Mouse (Mus musculus) limb, embryonic 13.5 days (tissue): ENCODE measurements at regions not wholly inside any gene's neighbourhood (a gene's known extent, or its start where the extent isn't known, plus 50 kb on each side); places are given as distances from the start of the nearest gene placed in this dataset.

ENCODE experiments used
- ATAC-seq: fragments of 200-750 bp; cut with Nextera tagmentation; 2 replicates; pipeline ENCODE4 v1.8.0; 2017; ENCODE audit warnings: low read depth, moderate number of reproducible peaks, moderate TSS enrichment; ENCODE audit not compliant: low FRiP score
- H3K27ac ChIP-seq: fragments of 300-500 bp; sonication (generic); 2 replicates; pipeline ENCODE4 v1.5.1; 2015; ENCODE audit warnings: inconsistent platforms, mild to moderate bottlenecking, moderate library complexity
- H3K27me3 ChIP-seq: fragments of 300-500 bp; sonication (generic); 2 replicates; pipeline ENCODE4 v1.6.1; 2015; ENCODE audit warnings: mild to moderate bottlenecking, inconsistent platforms
- H3K36me3 ChIP-seq: fragments of 300-500 bp; sonication (generic); 2 replicates; pipeline ENCODE4 v1.6.1; 2015; ENCODE audit warnings: inconsistent platforms, mild to moderate bottlenecking, moderate library complexity
- H3K4me1 ChIP-seq: fragments of 300-500 bp; sonication (generic); 2 replicates; pipeline ENCODE4 v1.6.1; 2015; ENCODE audit warnings: inconsistent platforms
- H3K4me2 ChIP-seq: fragments of 300-500 bp; sonication (generic); replicated peaks from 2 replicates; pipeline ENCODE4 v1.6.1; 2015; ENCODE audit warnings: inconsistent platforms, mild to moderate bottlenecking, moderate library complexity
- H3K4me3 ChIP-seq: fragments of 300-500 bp; sonication (generic); 2 replicates; pipeline ENCODE4 v1.5.1; 2015; ENCODE audit warnings: moderate library complexity, mild to moderate bottlenecking, inconsistent platforms
- H3K9ac ChIP-seq: fragments of 300-500 bp; sonication (generic); 2 replicates; pipeline ENCODE4 v1.6.1; 2015; ENCODE audit warnings: mild to moderate bottlenecking, inconsistent platforms
- H3K9me3 ChIP-seq: fragments of 300-500 bp; sonication (generic); 2 replicates; pipeline ENCODE4 v1.6.1; 2016; ENCODE audit warnings: inconsistent platforms
- WGBS: fragments of 180-500 bp; shearing (Covaris S2); methylation state at CpG from one replicate; pipeline ENCODE4 v1.1.7; 2015; 5-methylcytosine and 5-hydroxymethylcytosine counted together

- Histone ChIP-seq H3K4me3 (no peak overlapping the region), H3K9me3 (no peaks in the 10 kb centered on the region), H3K4me2 (no peak overlapping the region), H3K27ac (no peak overlapping the region), H3K9ac (no peak overlapping the region), H3K4me1 (no peaks in the 10 kb centered on the region), H3K27me3 (no peaks in the 10 kb centered on the region), H3K36me3 (no peaks in the 10 kb centered on the region)
- 80% methylated on average over 1 of the region's 1 CpGs for WGBS
- ATAC-seq: no peak
Observed at GRCm38 (mm10) chr11:43952151-43952550, 51.1 kb upstream of the Adra1b start.

GRCm38 (mm10) chr11:43958241-43958975 lies 57.4 kb upstream of the Adra1b start:
- H3K27ac ChIP-seq: no peak overlapping the region
- H3K27me3 ChIP-seq: no peaks in the 10 kb centered on the region
- H3K4me1 ChIP-seq: peaks cover 5% of the 10 kb centered on the region; the same call in 1 of the 2 replicates
- H3K36me3 ChIP-seq: no peaks in the 10 kb centered on the region
- no peak overlapping the region for H3K4me2 ChIP-seq
- no peak overlapping the region for H3K4me3 ChIP-seq
- no peaks in the 10 kb centered on the region for H3K9me3 ChIP-seq
- H3K9ac ChIP-seq: no peak overlapping the region
- ATAC-seq: no peak
- WGBS: 25% methylated on average over 3 of the region's 3 CpGs

- H3K9me3 ChIP-seq: no peaks in the 10 kb centered on the region
- no peak overlapping the region for H3K4me2 ChIP-seq
- no peaks in the 10 kb centered on the region for H3K36me3 ChIP-seq
- no peaks in the 10 kb centered on the region for H3K27me3 ChIP-seq
- peaks cover 5% of the 10 kb centered on the region; the same call in 1 of the 2 replicates for H3K4me1 ChIP-seq
- no peak overlapping the region for H3K27ac ChIP-seq
- no peak overlapping the region for H3K9ac ChIP-seq
- ATAC-seq: no peak
- WGBS: 37% methylated on average over 2 of the region's 2 CpGs
- no peak overlapping the region for H3K4me3 ChIP-seq
Observed at GRCm38 (mm10) chr11:43958976-43959315, 57.9 kb upstream of the Adra1b start.

GRCm38 (mm10) chr11:43960348-43961105 lies 59.5 kb upstream of the Adra1b start:
- Histone ChIP-seq H3K4me3 (no peak overlapping the region), H3K36me3 (no peaks in the 10 kb centered on the region), H3K27ac (no peak overlapping the region), H3K4me1 (peaks cover 5% of the 10 kb centered on the region; the same call in 1 of the 2 replicates), H3K4me2 (no peak overlapping the region), H3K27me3 (no peaks in the 10 kb centered on the region), H3K9me3 (no peaks in the 10 kb centered on the region), H3K9ac (no peak overlapping the region)
- ATAC-seq: no peak
- 75% methylated on average over 5 of the region's 5 CpGs for WGBS

- ATAC-seq: no peak
- WGBS: 78% methylated on average over 6 of the region's 6 CpGs
- Histone ChIP-seq H3K9ac (no peak overlapping the region), H3K36me3 (no peaks in the 10 kb centered on the region), H3K27ac (no peak overlapping the region), H3K27me3 (no peaks in the 10 kb centered on the region), H3K4me2 (no peak overlapping the region), H3K4me1 (peaks cover 5% of the 10 kb centered on the region; the same call in 1 of the 2 replicates), H3K9me3 (no peaks in the 10 kb centered on the region), H3K4me3 (no peak overlapping the region)
Observed at GRCm38 (mm10) chr11:43961398-43962070, 60.5 kb upstream of the Adra1b start.

GRCm38 (mm10) chr11:43967764-43968163 lies 66.8 kb upstream of the Adra1b start:
- no peaks in the 10 kb centered on the region for H3K4me1 ChIP-seq
- no peak overlapping the region for H3K27ac ChIP-seq
- WGBS: 82% methylated on average over 1 of the region's 1 CpGs
- H3K36me3 ChIP-seq: no peaks in the 10 kb centered on the region
- ATAC-seq: no peak
- no peaks in the 10 kb centered on the region for H3K27me3 ChIP-seq
- H3K4me2 ChIP-seq: no peak overlapping the region
- H3K4me3 ChIP-seq: no peak overlapping the region
- no peaks in the 10 kb centered on the region for H3K9me3 ChIP-seq
- no peak overlapping the region for H3K9ac ChIP-seq

- no peaks in the 10 kb centered on the region for H3K27me3 ChIP-seq
- no peaks in the 10 kb centered on the region for H3K4me1 ChIP-seq
- no peak overlapping the region for H3K4me3 ChIP-seq
- ATAC-seq: no peak
- whole genome bisulfite sequencing: 78% methylated on average over 3 of the region's 3 CpGs
- no peak overlapping the region for H3K27ac ChIP-seq
- no peaks in the 10 kb centered on the region for H3K9me3 ChIP-seq
- H3K9ac ChIP-seq: no peak overlapping the region
- no peaks in the 10 kb centered on the region for H3K36me3 ChIP-seq
- H3K4me2 ChIP-seq: no peak overlapping the region
Observed at GRCm38 (mm10) chr11:43971886-43972285, 70.9 kb upstream of the Adra1b start.

GRCm38 (mm10) chr11:43976024-43976423 lies 75.0 kb upstream of the Adra1b start:
- H3K9ac ChIP-seq: no peak overlapping the region

GRCm38 (mm10) chr11:43979406-43979805 lies 78.4 kb upstream of the Adra1b start:
- no peak for ATAC-seq
- Histone ChIP-seq H3K27me3 (no peaks in the 10 kb centered on the region), H3K4me1 (no peaks in the 10 kb centered on the region), H3K4me3 (no peak overlapping the region), H3K27ac (no peak overlapping the region), H3K9ac (no peak overlapping the region), H3K4me2 (no peak overlapping the region), H3K36me3 (no peaks in the 10 kb centered on the region), H3K9me3 (no peaks in the 10 kb centered on the region)
- 72% methylated on average over 7 of the region's 7 CpGs for WGBS

More at GRCm38 (mm10) chr11:43976024-43976423, 75.0 kb upstream of the Adra1b start:
- ATAC-seq: no peak
- Histone ChIP-seq H3K4me3 (no peak overlapping the region), H3K36me3 (no peaks in the 10 kb centered on the region), H3K4me1 (no peaks in the 10 kb centered on the region), H3K27ac (no peak overlapping the region), H3K27me3 (no peaks in the 10 kb centered on the region), H3K4me2 (no peak overlapping the region), H3K9me3 (no peaks in the 10 kb centered on the region)
- 33% methylated on average over 4 of the region's 4 CpGs for WGBS

- no peak overlapping the region for H3K4me2 ChIP-seq
- no peak overlapping the region for H3K9ac ChIP-seq
- H3K27ac ChIP-seq: no peak overlapping the region
- WGBS: 64% methylated on average over 4 of the region's 4 CpGs
- no peak for ATAC-seq
- no peaks in the 10 kb centered on the region for H3K9me3 ChIP-seq
- H3K4me3 ChIP-seq: no peak overlapping the region
- no peaks in the 10 kb centered on the region for H3K4me1 ChIP-seq
- H3K36me3 ChIP-seq: no peaks in the 10 kb centered on the region
- H3K27me3 ChIP-seq: no peaks in the 10 kb centered on the region
Observed at GRCm38 (mm10) chr11:43980444-43980843, 79.4 kb upstream of the Adra1b start.

- H3K9ac ChIP-seq: no peak overlapping the region
- peaks cover 14% of the 10 kb centered on the region for H3K4me1 ChIP-seq
- no peaks in the 10 kb centered on the region for H3K27me3 ChIP-seq
- no peak overlapping the region for H3K27ac ChIP-seq
- no peak overlapping the region for H3K4me2 ChIP-seq
- H3K9me3 ChIP-seq: no peaks in the 10 kb centered on the region
- no peak overlapping the region for H3K4me3 ChIP-seq
- ATAC-seq: no peak
- H3K36me3 ChIP-seq: no peaks in the 10 kb centered on the region
- whole genome bisulfite sequencing: 80% methylated on average over 1 of the region's 1 CpGs
Observed at GRCm38 (mm10) chr11:43989911-43990430, 89.0 kb upstream of the Adra1b start.

- no peaks in the 10 kb centered on the region for H3K27me3 ChIP-seq
- no peak overlapping the region for H3K4me3 ChIP-seq
- H3K9ac ChIP-seq: no peak overlapping the region
- H3K9me3 ChIP-seq: no peaks in the 10 kb centered on the region
- 0 out of 2 replicates have a peak, but pooled peaks have one; percentile 24 for ATAC-seq
- WGBS: 22% methylated on average over 6 of the region's 6 CpGs
- no peaks in the 10 kb centered on the region for H3K36me3 ChIP-seq
- H3K4me1 ChIP-seq: peaks cover 14% of the 10 kb centered on the region
- no peak overlapping the region for H3K27ac ChIP-seq
- no peak overlapping the region for H3K4me2 ChIP-seq
Observed at GRCm38 (mm10) chr11:43992011-43992471, 91.0 kb upstream of the Adra1b start.
